Mouse (Mus musculus) embryonic facial prominence, embryonic 13.5 days (tissue): ENCODE data around the gene Map3k5. TPM values are rescaled to one million over a fixed set of nuclear protein-coding genes. Genes with fewer than 3 reads are reported as not detected.

ENCODE experiments used
- ATAC-seq: fragments of 200-750 bp; cut with Nextera tagmentation; 2 replicates; pipeline ENCODE4 v1.8.0; 2017; ENCODE audit warnings: low read depth; ENCODE audit not compliant: insufficient number of reproducible peaks, insufficient read depth, low FRiP score, low TSS enrichment
- H3K27ac ChIP-seq: fragments of 300-500 bp; sonication (generic); 2 replicates; pipeline ENCODE4 v1.5.1; 2015; ENCODE audit warnings: moderate library complexity, mild to moderate bottlenecking, inconsistent platforms
- H3K27me3 ChIP-seq: fragments of 300-500 bp; sonication (generic); 2 replicates; pipeline ENCODE4 v1.6.1; 2015; ENCODE audit warnings: mild to moderate bottlenecking, inconsistent platforms
- H3K36me3 ChIP-seq: fragments of 300-500 bp; sonication (generic); 2 replicates; pipeline ENCODE4 v1.6.1; 2015; ENCODE audit warnings: mild to moderate bottlenecking, inconsistent platforms
- H3K4me1 ChIP-seq: fragments of 300-500 bp; sonication (generic); 2 replicates; pipeline ENCODE4 v1.6.1; 2015; ENCODE audit warnings: inconsistent platforms
- H3K4me2 ChIP-seq: fragments of 300-500 bp; sonication (generic); 2 replicates; pipeline ENCODE4 v1.6.1; 2015; ENCODE audit warnings: moderate library complexity, mild to moderate bottlenecking, inconsistent platforms
- H3K4me3 ChIP-seq: fragments of 300-500 bp; sonication (generic); 2 replicates; pipeline ENCODE4 v1.5.1; 2015; ENCODE audit warnings: mild to moderate bottlenecking, inconsistent platforms
- H3K9ac ChIP-seq: fragments of 300-500 bp; sonication (generic); 2 replicates; pipeline ENCODE4 v1.6.1; 2015; ENCODE audit warnings: mild to moderate bottlenecking, inconsistent platforms
- H3K9me3 ChIP-seq: fragments of 300-500 bp; sonication (generic); 2 replicates; pipeline ENCODE4 v1.6.1; 2016; ENCODE audit warnings: inconsistent platforms
- WGBS: fragments of 180-500 bp; shearing (Covaris S2); methylation state at CpG from one replicate; pipeline ENCODE4 v1.1.7; 2015; ENCODE audit warnings: mixed read lengths; 5-methylcytosine and 5-hydroxymethylcytosine counted together
- polyA plus RNA-seq: library from polyadenylated mRNA; unstranded; fragments of >200 nt; fragmentation: Nextera tagmentation; extraction: Ambion mirVana; gene quantifications from 2 replicates; pipeline ENCODE4 v1.2.1, GENCODE M21; 2015

Gene Map3k5
- polyA plus RNA-seq, 1 experiment from 2014 or later = 2.0 TPM

GRCm38 (mm10) chr10:20040116-20040515 is 105.8 kb downstream of the Map3k5 start:
- no peaks in the 10 kb centered on the region for H3K36me3 ChIP-seq
- H3K4me3 ChIP-seq = no peak overlapping the region
- no peak for ATAC-seq
- H3K4me2 ChIP-seq = no peak overlapping the region
- H3K9me3 ChIP-seq = no peaks in the 10 kb centered on the region
- WGBS = 68% methylated on average over 7 of the region's 7 CpGs
- H3K4me1 ChIP-seq = no peaks in the 10 kb centered on the region
- no peaks in the 10 kb centered on the region for H3K27me3 ChIP-seq
- no peak overlapping the region for H3K27ac ChIP-seq
- no peak overlapping the region for H3K9ac ChIP-seq

GRCm38 (mm10) chr10:20040677-20041076 is 106.4 kb downstream of the Map3k5 start:
- no peak overlapping the region for H3K9ac ChIP-seq
- no peak overlapping the region for H3K4me3 ChIP-seq
- no peak for ATAC-seq
- H3K27ac ChIP-seq = no peak overlapping the region
- 66% methylated on average over 4 of the region's 4 CpGs for WGBS
- no peak overlapping the region for H3K4me2 ChIP-seq
- H3K4me1 ChIP-seq = peaks cover 2% of the 10 kb centered on the region
- H3K27me3 ChIP-seq = no peaks in the 10 kb centered on the region
- H3K9me3 ChIP-seq = no peaks in the 10 kb centered on the region
- H3K36me3 ChIP-seq = no peaks in the 10 kb centered on the region

GRCm38 (mm10) chr10:20042081-20042480 is 107.8 kb downstream of the Map3k5 start:
- no peak for ATAC-seq
- no peak overlapping the region for H3K4me2 ChIP-seq
- H3K4me3 ChIP-seq = no peak overlapping the region
- H3K4me1 ChIP-seq = peaks cover 14% of the 10 kb centered on the region
- H3K36me3 ChIP-seq = no peaks in the 10 kb centered on the region
- no peaks in the 10 kb centered on the region for H3K27me3 ChIP-seq
- H3K27ac ChIP-seq = no peak overlapping the region
- no peaks in the 10 kb centered on the region for H3K9me3 ChIP-seq
- WGBS = 94% methylated on average over 8 of the region's 8 CpGs
- H3K9ac ChIP-seq = no peak overlapping the region

- ATAC-seq = no peak
- H3K27me3 ChIP-seq = no peaks in the 10 kb centered on the region
- H3K9me3 ChIP-seq = no peaks in the 10 kb centered on the region
- H3K4me2 ChIP-seq = no peak overlapping the region
- no peak overlapping the region for H3K4me3 ChIP-seq
- H3K4me1 ChIP-seq = peaks cover 14% of the 10 kb centered on the region
- WGBS = 92% methylated on average over 2 of the region's 2 CpGs
- H3K27ac ChIP-seq = no peak overlapping the region
- H3K9ac ChIP-seq = no peak overlapping the region
- H3K36me3 ChIP-seq = no peaks in the 10 kb centered on the region
Measured at GRCm38 (mm10) chr10:20044051-20044450, 109.8 kb downstream of the Map3k5 start.

GRCm38 (mm10) chr10:20045733-20046495 is 111.6 kb downstream of the Map3k5 start:
- Histone ChIP-seq H3K36me3 (no peaks in the 10 kb centered on the region), H3K27ac (no peak overlapping the region), H3K9ac (no peak overlapping the region), H3K9me3 (no peaks in the 10 kb centered on the region), H3K4me3 (no peak overlapping the region), H3K4me1 (peaks cover 14% of the 10 kb centered on the region), H3K4me2 (no peak overlapping the region), H3K27me3 (no peaks in the 10 kb centered on the region)
- 39% methylated on average over 4 of the region's 4 CpGs for WGBS
- no peak for ATAC-seq

GRCm38 (mm10) chr10:20056859-20057644 is 122.8 kb downstream of the Map3k5 start:
- ATAC-seq = no peak
- 0 out of 2 replicates have a peak, but pooled peaks cover 2% of the 10 kb centered on the region for H3K36me3 ChIP-seq
- H3K9ac ChIP-seq = no peak overlapping the region
- no peaks in the 10 kb centered on the region for H3K4me1 ChIP-seq
- no peaks in the 10 kb centered on the region for H3K27me3 ChIP-seq
- H3K9me3 ChIP-seq = no peaks in the 10 kb centered on the region
- H3K27ac ChIP-seq = no peak overlapping the region
- no peak overlapping the region for H3K4me3 ChIP-seq
- H3K4me2 ChIP-seq = no peak overlapping the region
- WGBS = 93% methylated on average over 14 of the region's 14 CpGs

GRCm38 (mm10) chr10:20058031-20058430 is 123.8 kb downstream of the Map3k5 start:
- no peak overlapping the region for H3K4me2 ChIP-seq
- no peaks in the 10 kb centered on the region for H3K27me3 ChIP-seq
- H3K36me3 ChIP-seq = 0 out of 2 replicates have a peak, but pooled peaks cover 2% of the 10 kb centered on the region
- ATAC-seq = no peak
- H3K9ac ChIP-seq = no peak overlapping the region
- H3K27ac ChIP-seq = no peak overlapping the region
- H3K4me3 ChIP-seq = no peak overlapping the region
- 86% methylated on average over 10 of the region's 10 CpGs for WGBS
- no peaks in the 10 kb centered on the region for H3K9me3 ChIP-seq
- no peaks in the 10 kb centered on the region for H3K4me1 ChIP-seq

- Histone ChIP-seq H3K4me3 (no peak overlapping the region), H3K36me3 (0 out of 2 replicates have a peak, but pooled peaks cover 2% of the 10 kb centered on the region)
- 62% methylated on average over 10 of the region's 10 CpGs for WGBS
Measured at GRCm38 (mm10) chr10:20058841-20059240, 124.6 kb downstream of the Map3k5 start.

GRCm38 (mm10) chr10:20060320-20060970 is 126.2 kb downstream of the Map3k5 start:
- WGBS = 74% methylated on average over 15 of the region's 15 CpGs
- Histone ChIP-seq H3K4me3 (no peak overlapping the region), H3K36me3 (0 out of 2 replicates have a peak, but pooled peaks cover 2% of the 10 kb centered on the region), H3K9me3 (no peaks in the 10 kb centered on the region), H3K9ac (no peak overlapping the region), H3K27me3 (no peaks in the 10 kb centered on the region), H3K4me1 (no peaks in the 10 kb centered on the region), H3K27ac (no peak overlapping the region), H3K4me2 (no peak overlapping the region)
- no peak for ATAC-seq

More at GRCm38 (mm10) chr10:20058841-20059240, 124.6 kb downstream of the Map3k5 start:
- Histone ChIP-seq H3K27me3 (no peaks in the 10 kb centered on the region), H3K9me3 (no peaks in the 10 kb centered on the region), H3K9ac (no peak overlapping the region), H3K27ac (no peak overlapping the region), H3K4me2 (no peak overlapping the region), H3K4me1 (no peaks in the 10 kb centered on the region)
- ATAC-seq = no peak

GRCm38 (mm10) chr10:20064556-20065207 is 130.4 kb downstream of the Map3k5 start:
- no peak overlapping the region for H3K9ac ChIP-seq
- no peak overlapping the region for H3K27ac ChIP-seq
- 0 out of 2 replicates have a peak, but pooled peaks cover 2% of the 10 kb centered on the region for H3K36me3 ChIP-seq
- no peaks in the 10 kb centered on the region for H3K27me3 ChIP-seq
- H3K9me3 ChIP-seq = no peaks in the 10 kb centered on the region
- H3K4me2 ChIP-seq = no peak overlapping the region
- WGBS = 80% methylated on average over 9 of the region's 9 CpGs
- no peak for ATAC-seq
- no peaks in the 10 kb centered on the region for H3K4me1 ChIP-seq
- H3K4me3 ChIP-seq = no peak overlapping the region

GRCm38 (mm10) chr10:20066069-20066665 is 131.9 kb downstream of the Map3k5 start:
- no peaks in the 10 kb centered on the region for H3K27me3 ChIP-seq
- H3K4me1 ChIP-seq = no peaks in the 10 kb centered on the region
- no peaks in the 10 kb centered on the region for H3K9me3 ChIP-seq
- 0 out of 2 replicates have a peak, but pooled peaks cover 2% of the 10 kb centered on the region for H3K36me3 ChIP-seq
- no peak overlapping the region for H3K4me3 ChIP-seq
- no peak overlapping the region for H3K4me2 ChIP-seq
- H3K27ac ChIP-seq = no peak overlapping the region
- H3K9ac ChIP-seq = no peak overlapping the region
- ATAC-seq = no peak
- 85% methylated on average over 1 of the region's 1 CpGs for WGBS
